Mouse (Mus musculus): ENCODE results near the gene Prkcb.

- TF ChIP-seq CTCF (IDR thresholded peaks at IDR 0.05; ENCODE audit: insufficient read depth, low read length) (no peak), POLR2A (IDR thresholded peaks at IDR 0.05; ENCODE audit: borderline replicate concordance, extremely low read depth, low read depth, low read length) (no peak)
These were observed 68.4 kb downstream of the Prkcb start for GRCm38 (mm10) chr7:122356941-122357340.

All from lung, adult 2 months (tissue).